Mouse (Mus musculus): ENCODE results near the gene Gpbp1l1. TPM values are rescaled to one million over a fixed set of nuclear protein-coding genes. Genes with fewer than 3 reads are reported as not detected.
A peak's percentile ranks its signal among the peaks of the same experiment; 100 is the strongest.

Gene Gpbp1l1
- polyA plus RNA-seq (2012; rRNA removed) = 76.9 and 81.2 TPM in 2 replicates

DNA sequence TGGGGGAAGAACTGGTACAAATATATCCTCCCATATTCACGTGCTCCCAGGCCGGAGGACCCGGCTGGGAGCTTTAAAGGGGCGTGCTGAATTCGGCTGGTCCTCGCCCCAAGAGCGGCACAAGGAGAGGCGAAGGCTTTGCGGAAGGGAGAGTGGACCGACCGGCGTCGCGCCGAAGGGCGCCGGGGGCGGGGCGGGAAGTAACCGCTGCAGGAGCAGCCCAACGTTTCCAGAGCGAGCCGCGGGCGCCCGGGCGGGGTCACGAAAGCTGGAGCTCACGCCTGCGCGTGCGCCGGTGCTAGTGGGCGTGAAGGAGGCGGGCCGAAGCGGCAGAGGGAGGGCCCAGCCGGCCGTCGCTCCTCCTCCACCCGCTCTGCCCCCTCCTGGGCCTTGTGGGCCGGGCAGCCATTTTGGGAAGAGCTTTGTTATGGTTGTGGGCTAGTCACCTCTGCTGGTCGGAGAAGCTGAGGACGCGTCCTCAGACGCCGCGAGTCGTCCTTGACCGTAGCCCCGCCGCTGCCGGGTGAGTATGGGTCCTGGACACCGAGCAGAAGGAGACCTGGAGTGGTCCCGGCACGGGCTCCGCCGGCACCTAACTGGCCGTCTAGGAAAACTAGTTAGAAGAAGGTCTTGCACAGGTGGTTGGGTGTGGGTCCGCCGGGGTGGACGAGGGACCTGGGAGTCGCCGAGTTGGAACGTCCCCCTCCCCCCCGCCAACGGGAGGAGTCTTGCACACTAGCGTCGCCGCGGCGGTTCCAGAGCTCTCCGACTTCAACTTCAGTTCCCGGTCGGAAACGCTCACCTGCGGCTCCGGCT, at the start of gene Gpbp1l1:
Gene Gpbp1l1, plus strand, starts transcription at position 353 of the 816 bp plus-strand sequence.
- under 1% methylated on average over 78 of the region's 78 CpGs for WGBS
- peak; percentile 98 for DNase-seq
- Histone ChIP-seq H3K4me1 (replicated peaks; ENCODE audit: control insufficient read depth, insufficient read depth, low read length) (0 out of 2 replicates have a peak, but pooled peaks cover 2% of the 10 kb centered on the region), H3K27me3 (ENCODE audit: control insufficient read depth, insufficient read depth, low read length) (no peaks in the 10 kb centered on the region), H3K36me3 (ENCODE audit: control insufficient read depth, insufficient read depth, low read length) (peaks cover 6% of the 10 kb centered on the region; the same call in 1 of the 2 replicates), H3K4me3 (ENCODE audit: control insufficient read depth, insufficient read depth, low read length) (peak within 1 kb of the TSS; percentile 80), H3K27ac (ENCODE audit: control insufficient read depth, insufficient read depth, low read length) (peak within 1 kb of the TSS; percentile 96)
- TF ChIP-seq CTCF (IDR thresholded peaks at IDR 0.05; ENCODE audit: borderline replicate concordance, control insufficient read depth, extremely low read depth, insufficient read depth, low read length, poor library complexity) (peak; percentile 55; the same call in 1 of the 2 replicates), POLR2A (IDR thresholded peaks at IDR 0.05; ENCODE audit: control insufficient read depth, extremely low read depth, insufficient read depth, low read length, poor library complexity) (peak; percentile 92; the same call in 1 of the 2 replicates)

DNA sequence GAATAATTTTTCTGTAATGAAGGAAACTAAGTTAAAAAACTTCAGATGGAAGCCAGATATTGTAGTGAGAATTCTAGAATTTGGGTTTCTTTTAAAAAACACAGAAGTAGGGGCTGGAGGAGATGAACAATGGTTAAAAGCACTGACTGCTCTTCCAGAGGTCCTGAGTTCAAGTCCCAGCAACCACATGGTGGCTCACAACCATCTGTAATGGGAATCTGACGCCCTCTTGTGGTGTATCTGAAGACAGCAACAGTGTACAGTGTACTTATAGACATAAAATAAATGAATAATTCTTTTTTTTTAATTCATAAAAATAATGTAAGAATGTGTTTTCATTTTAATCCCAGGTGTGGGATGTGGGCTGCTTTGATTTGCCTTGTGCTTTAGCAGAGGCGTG, 26.3 kb upstream of the Gpbp1l1 start:
- 94% methylated on average over 2 of the region's 2 CpGs for WGBS

DNA sequence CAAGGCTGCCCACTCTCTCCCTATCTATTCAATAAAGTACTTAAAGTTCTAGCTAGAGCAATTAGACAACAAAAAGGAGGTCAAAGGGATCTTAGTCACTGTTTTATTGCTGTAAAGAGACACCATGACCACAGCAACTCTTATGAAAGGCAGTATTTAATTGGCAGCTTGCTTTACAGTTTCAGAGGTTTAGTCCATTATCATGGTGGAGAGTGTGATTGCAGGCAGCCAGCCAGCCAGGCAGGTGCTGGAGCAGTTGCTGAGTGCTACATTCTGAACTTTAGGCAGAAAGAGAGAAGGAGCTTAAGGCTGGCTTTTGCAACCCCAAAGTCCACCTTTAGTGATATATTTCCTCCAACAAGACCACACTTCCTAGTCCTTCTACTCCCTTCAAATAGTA, 21.1 kb upstream of the Gpbp1l1 start:
- Histone ChIP-seq H3K4me1 (replicated peaks; ENCODE audit: control insufficient read depth, insufficient read depth, low read length) (no peaks in the 10 kb centered on the region), H3K27me3 (ENCODE audit: control insufficient read depth, insufficient read depth, low read length) (no peaks in the 10 kb centered on the region), H3K27ac (ENCODE audit: control insufficient read depth, insufficient read depth, low read length) (no peak overlapping the region), H3K36me3 (ENCODE audit: control insufficient read depth, insufficient read depth, low read length) (peaks cover 21% of the 10 kb centered on the region), H3K4me3 (ENCODE audit: control insufficient read depth, insufficient read depth, low read length) (no peak overlapping the region)
- DNase-seq = no peak
- TF ChIP-seq POLR2A (IDR thresholded peaks at IDR 0.05; ENCODE audit: control insufficient read depth, extremely low read depth, insufficient read depth, low read length, poor library complexity) (no peak), CTCF (IDR thresholded peaks at IDR 0.05; ENCODE audit: borderline replicate concordance, control insufficient read depth, extremely low read depth, insufficient read depth, low read length, poor library complexity) (no peak)

More for the DNA sequence above, 26.3 kb upstream of the Gpbp1l1 start:
- no peak for TF ChIP-seq POLR2A (IDR thresholded peaks at IDR 0.05; ENCODE audit: control insufficient read depth, extremely low read depth, insufficient read depth, low read length, poor library complexity)
- no peak for TF ChIP-seq CTCF (IDR thresholded peaks at IDR 0.05; ENCODE audit: borderline replicate concordance, control insufficient read depth, extremely low read depth, insufficient read depth, low read length, poor library complexity)
- Histone ChIP-seq H3K27me3 (ENCODE audit: control insufficient read depth, insufficient read depth, low read length) (no peaks in the 10 kb centered on the region), H3K4me3 (ENCODE audit: control insufficient read depth, insufficient read depth, low read length) (no peak overlapping the region), H3K36me3 (ENCODE audit: control insufficient read depth, insufficient read depth, low read length) (peaks cover 10% of the 10 kb centered on the region; the same call in 1 of the 2 replicates), H3K27ac (ENCODE audit: control insufficient read depth, insufficient read depth, low read length) (no peak overlapping the region), H3K4me1 (replicated peaks; ENCODE audit: control insufficient read depth, insufficient read depth, low read length) (no peaks in the 10 kb centered on the region)
- DNase-seq = no peak

DNA sequence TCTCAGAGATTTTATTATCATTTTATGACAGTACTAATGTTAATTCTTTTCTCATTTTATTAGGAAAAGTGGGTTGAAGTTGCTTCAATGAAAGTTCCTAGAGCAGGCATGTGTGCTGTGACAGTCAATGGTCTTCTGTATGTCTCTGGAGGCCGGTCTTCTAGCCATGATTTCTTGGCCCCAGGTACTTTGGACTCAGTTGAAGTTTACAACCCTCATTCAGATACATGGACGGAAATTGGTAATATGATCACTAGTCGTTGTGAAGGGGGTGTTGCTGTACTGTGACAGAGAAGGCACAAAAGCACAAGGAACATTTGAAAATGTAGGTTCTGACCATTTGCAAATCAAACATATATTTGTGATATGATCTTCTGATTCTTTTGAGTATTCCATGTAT, 19.7 kb upstream of the Gpbp1l1 start:
- Histone ChIP-seq H3K27me3 (ENCODE audit: control insufficient read depth, insufficient read depth, low read length) (no peaks in the 10 kb centered on the region), H3K4me1 (replicated peaks; ENCODE audit: control insufficient read depth, insufficient read depth, low read length) (no peaks in the 10 kb centered on the region), H3K27ac (ENCODE audit: control insufficient read depth, insufficient read depth, low read length) (no peak overlapping the region), H3K4me3 (ENCODE audit: control insufficient read depth, insufficient read depth, low read length) (no peak overlapping the region), H3K36me3 (ENCODE audit: control insufficient read depth, insufficient read depth, low read length) (peaks cover 21% of the 10 kb centered on the region)
- no peak for DNase-seq
- no peak for TF ChIP-seq POLR2A (IDR thresholded peaks at IDR 0.05; ENCODE audit: control insufficient read depth, extremely low read depth, insufficient read depth, low read length, poor library complexity)
- no peak for TF ChIP-seq CTCF (IDR thresholded peaks at IDR 0.05; ENCODE audit: borderline replicate concordance, control insufficient read depth, extremely low read depth, insufficient read depth, low read length, poor library complexity)
- 97% methylated on average over 3 of the region's 3 CpGs for WGBS

DNA sequence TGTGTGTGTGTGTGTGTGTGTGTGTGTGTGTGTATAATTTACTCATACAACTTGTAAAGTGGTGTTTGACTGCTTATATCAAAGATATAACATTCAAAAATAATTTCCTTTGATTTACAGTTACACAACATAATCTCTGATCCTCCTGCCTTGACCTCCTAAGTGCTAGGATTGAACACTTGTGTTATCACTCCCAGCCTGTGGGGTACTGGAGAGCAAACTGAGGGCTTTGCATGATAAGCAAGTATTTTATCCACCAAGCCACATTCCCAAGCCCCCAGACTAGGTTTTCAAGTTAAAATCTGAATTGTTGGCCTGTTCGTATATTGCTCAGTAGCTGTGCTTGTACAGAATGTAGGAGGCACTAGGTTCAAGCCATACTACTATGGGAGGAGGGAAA, 7.0 kb upstream of the Gpbp1l1 start:
- H3K4me3 ChIP-seq (ENCODE audit: control insufficient read depth, insufficient read depth, low read length) = no peak overlapping the region
- no peaks in the 10 kb centered on the region for H3K4me1 ChIP-seq (replicated peaks; ENCODE audit: control insufficient read depth, insufficient read depth, low read length)
- H3K36me3 ChIP-seq (ENCODE audit: control insufficient read depth, insufficient read depth, low read length) = peaks cover 6% of the 10 kb centered on the region; the same call in 1 of the 2 replicates
- H3K27me3 ChIP-seq (ENCODE audit: control insufficient read depth, insufficient read depth, low read length) = no peaks in the 10 kb centered on the region
- H3K27ac ChIP-seq (ENCODE audit: control insufficient read depth, insufficient read depth, low read length) = no peak overlapping the region
- no peak for TF ChIP-seq CTCF (IDR thresholded peaks at IDR 0.05; ENCODE audit: borderline replicate concordance, control insufficient read depth, extremely low read depth, insufficient read depth, low read length, poor library complexity)
- no peak for TF ChIP-seq POLR2A (IDR thresholded peaks at IDR 0.05; ENCODE audit: control insufficient read depth, extremely low read depth, insufficient read depth, low read length, poor library complexity)
- WGBS = 100% methylated on average over 1 of the region's 1 CpGs
- no peak for DNase-seq

DNA sequence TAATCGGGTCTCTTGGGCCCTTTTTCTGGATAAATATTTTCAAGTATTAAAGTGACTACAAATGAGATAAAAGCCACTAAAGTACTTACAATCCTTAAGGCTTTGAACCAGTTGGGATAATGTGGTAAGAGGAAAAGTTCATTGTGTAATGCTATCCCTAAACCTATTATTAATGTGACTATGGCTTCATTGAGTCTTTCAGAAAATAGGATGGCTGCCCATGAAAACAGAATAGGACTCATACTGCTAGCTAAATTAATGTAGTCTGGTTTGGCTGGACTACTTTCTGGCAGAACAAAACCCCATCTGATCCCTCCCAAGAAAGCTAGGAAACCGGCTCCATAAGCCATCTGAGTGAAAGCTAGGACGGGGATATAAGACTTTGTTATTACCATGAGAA, 4.4 kb upstream of the Gpbp1l1 start:
- Histone ChIP-seq H3K36me3 (ENCODE audit: control insufficient read depth, insufficient read depth, low read length) (peaks cover 6% of the 10 kb centered on the region; the same call in 1 of the 2 replicates), H3K4me1 (replicated peaks; ENCODE audit: control insufficient read depth, insufficient read depth, low read length) (no peaks in the 10 kb centered on the region), H3K27me3 (ENCODE audit: control insufficient read depth, insufficient read depth, low read length) (no peaks in the 10 kb centered on the region), H3K27ac (ENCODE audit: control insufficient read depth, insufficient read depth, low read length) (no peak overlapping the region), H3K4me3 (ENCODE audit: control insufficient read depth, insufficient read depth, low read length) (no peak overlapping the region)
- no peak for DNase-seq
- TF ChIP-seq POLR2A (IDR thresholded peaks at IDR 0.05; ENCODE audit: control insufficient read depth, extremely low read depth, insufficient read depth, low read length, poor library complexity) = no peak
- TF ChIP-seq CTCF (IDR thresholded peaks at IDR 0.05; ENCODE audit: borderline replicate concordance, control insufficient read depth, extremely low read depth, insufficient read depth, low read length, poor library complexity) = no peak
- WGBS = 93% methylated on average over 3 of the region's 3 CpGs
